Mouse (Mus musculus) thymus, postnatal 25 days (tissue): ENCODE measurements at regions not wholly inside any gene's neighbourhood (a gene's known extent, or its start where the extent isn't known, plus 50 kb on each side); places are given as distances from the start of the nearest gene placed in this dataset.

Experiments used
- DNase-seq: peaks from one replicate; pipeline ENCODE4 v3.0.0; 2022

GRCm38 (mm10) chr2:74168776-74169570 lies 257.8 kb upstream of the Atp5g3 start:
- no peak for DNase-seq

GRCm38 (mm10) chr2:74168307-74168706 lies 257.2 kb upstream of the Atp5g3 start:
- no peak for DNase-seq

GRCm38 (mm10) chr2:74154062-74154461 lies 242.9 kb upstream of the Atp5g3 start:
- no peak for DNase-seq

- DNase-seq = no peak
Measured at GRCm38 (mm10) chr2:74153247-74153850, 242.2 kb upstream of the Atp5g3 start.

GRCm38 (mm10) chr2:74152534-74153246 lies 241.6 kb upstream of the Atp5g3 start:
- no peak for DNase-seq

- DNase-seq = no peak
Measured at GRCm38 (mm10) chr2:74147193-74147592, 236.1 kb upstream of the Atp5g3 start.

- DNase-seq = no peak
Measured at GRCm38 (mm10) chr2:74136624-74137003, 225.5 kb upstream of the Atp5g3 start.

GRCm38 (mm10) chr2:74135963-74136623 lies 225.0 kb upstream of the Atp5g3 start:
- no peak for DNase-seq

GRCm38 (mm10) chr2:74130141-74130588 lies 219.0 kb upstream of the Atp5g3 start:
- DNase-seq = no peak

GRCm38 (mm10) chr2:74128782-74129538 lies 217.8 kb upstream of the Atp5g3 start:
- DNase-seq = no peak

GRCm38 (mm10) chr2:74127136-74127535 lies 216.0 kb upstream of the Atp5g3 start:
- no peak for DNase-seq

GRCm38 (mm10) chr2:74124252-74124651 lies 213.1 kb upstream of the Atp5g3 start:
- DNase-seq = no peak

- no peak for DNase-seq
Measured at GRCm38 (mm10) chr2:74123360-74124074, 212.4 kb upstream of the Atp5g3 start.

GRCm38 (mm10) chr2:74122937-74123336 lies 211.8 kb upstream of the Atp5g3 start:
- no peak for DNase-seq

GRCm38 (mm10) chr2:74120051-74120450 lies 208.9 kb upstream of the Atp5g3 start:
- DNase-seq = no peak

GRCm38 (mm10) chr2:74119167-74119937 lies 208.2 kb upstream of the Atp5g3 start:
- no peak for DNase-seq

GRCm38 (mm10) chr2:74106472-74106871 lies 195.3 kb upstream of the Atp5g3 start:
- DNase-seq = no peak

GRCm38 (mm10) chr2:74099671-74100372 lies 188.7 kb upstream of the Atp5g3 start:
- no peak for DNase-seq

GRCm38 (mm10) chr2:74096809-74097208 lies 185.7 kb upstream of the Atp5g3 start:
- DNase-seq = no peak

GRCm38 (mm10) chr2:74093494-74093893 lies 182.4 kb upstream of the Atp5g3 start:
- no peak for DNase-seq
